Mouse (Mus musculus) urinary bladder, postnatal 25 days (tissue): Measurements from ENCODE around the gene B3galnt2.
A peak's percentile ranks its signal among the peaks of the same experiment; 100 is the strongest.
"Not testable (repeated sequence)": the region's sequence is repeated elsewhere in the genome, so short reads cannot be mapped to it uniquely, and the experiment has no call there.

Experiments
- DNase-seq: peaks from one replicate; pipeline ENCODE4 v3.0.0; 2022; ENCODE audit warnings: low spot score

B3galnt2 gene

DNA sequence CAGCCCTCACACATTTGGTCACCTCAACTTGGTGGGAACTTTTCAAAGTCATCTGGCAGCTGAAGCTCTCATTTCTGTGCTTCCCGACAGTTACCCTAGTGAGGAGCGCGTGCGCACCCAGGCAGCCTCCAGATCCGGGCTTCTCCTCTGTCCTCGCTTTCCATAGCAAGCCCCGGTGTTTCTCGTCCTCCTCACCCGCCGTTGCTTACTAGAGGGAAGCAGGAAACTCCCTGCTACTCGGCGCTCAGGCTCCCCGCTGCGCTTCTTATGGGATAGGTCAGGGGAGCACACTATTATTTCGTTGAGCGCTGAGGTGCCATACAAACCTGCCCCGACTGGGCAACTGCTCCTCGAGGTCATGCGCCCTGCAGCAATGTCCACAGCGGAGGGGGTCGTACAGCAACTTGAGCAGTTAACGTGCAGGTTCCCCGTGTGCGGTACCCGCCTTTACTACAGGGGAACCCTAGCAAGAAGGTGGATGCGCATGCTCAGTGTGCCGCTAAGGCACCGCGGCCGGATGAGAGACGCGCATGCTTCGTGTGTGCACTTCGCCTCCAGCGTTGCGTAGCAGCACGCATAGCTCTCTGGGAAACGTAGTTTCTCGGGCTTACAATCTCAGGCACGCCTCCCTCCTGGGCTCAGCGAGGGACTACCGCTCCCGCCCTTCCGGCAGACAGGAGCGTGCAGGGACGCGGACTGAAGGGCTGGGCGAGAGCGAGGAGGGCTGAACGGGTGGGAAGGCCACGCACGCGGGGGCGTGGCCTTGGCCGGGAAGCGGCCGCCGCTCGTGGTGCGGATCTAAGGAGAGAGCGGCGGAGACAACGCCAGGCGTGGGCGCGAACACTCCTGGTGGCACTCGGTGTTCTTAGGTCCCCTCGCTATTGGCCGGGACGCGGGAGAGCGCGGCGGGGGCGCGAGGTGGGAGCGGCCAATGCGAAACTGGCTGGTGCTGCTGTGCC lies at the start of gene B3galnt2:
TSS of gene B3galnt2 (plus strand) at position 596 of the 959 bp plus-strand sequence.
- peak; percentile 88 for DNase-seq

DNA sequence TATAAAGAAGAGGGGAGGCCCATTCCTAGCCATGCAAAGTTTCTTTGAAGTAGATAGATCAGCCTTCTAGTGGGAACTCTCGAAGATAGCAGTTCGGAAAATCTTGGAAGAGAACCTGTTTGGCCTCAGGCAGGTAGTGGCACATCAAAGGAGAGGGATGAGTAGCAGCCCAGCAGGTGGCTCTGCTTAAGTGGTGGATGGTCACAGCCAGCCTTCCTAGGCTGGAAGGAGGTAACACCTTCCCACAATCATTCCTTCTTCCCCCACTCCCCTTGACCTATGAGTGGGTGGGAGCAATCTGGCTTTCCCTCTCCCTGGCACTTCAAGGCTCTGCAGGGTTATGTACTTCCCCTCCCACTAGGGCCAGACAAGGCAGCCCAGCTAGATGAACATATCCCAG lies 42.9 kb upstream of the B3galnt2 start:
- DNase-seq, result no peak

DNA sequence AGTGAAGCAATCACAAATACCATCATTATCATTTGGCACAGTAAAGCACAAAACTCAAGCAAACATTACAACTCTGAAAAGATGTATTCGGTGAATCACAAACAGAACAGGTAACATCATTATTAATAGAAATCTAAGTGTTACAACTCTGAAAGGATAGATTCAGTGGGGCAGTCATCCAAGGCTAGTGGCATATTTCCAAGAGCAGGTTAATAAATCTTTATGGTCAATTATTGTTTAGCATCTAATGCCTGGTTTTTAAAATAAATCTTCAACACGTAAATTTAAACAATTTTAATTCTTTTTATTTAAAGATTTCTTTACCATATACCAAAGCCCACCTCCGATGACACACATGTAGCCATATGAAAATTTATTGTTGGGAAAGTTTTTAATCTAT lies 34.9 kb upstream of the B3galnt2 start:
- no peak for DNase-seq

- no peak for DNase-seq
Observed at GRCm38 (mm10) chr13:13922526-13922925, 31.7 kb upstream of the B3galnt2 start.

- DNase-seq, result no peak
Observed at GRCm38 (mm10) chr13:13929982-13930381, 24.3 kb upstream of the B3galnt2 start.

DNA sequence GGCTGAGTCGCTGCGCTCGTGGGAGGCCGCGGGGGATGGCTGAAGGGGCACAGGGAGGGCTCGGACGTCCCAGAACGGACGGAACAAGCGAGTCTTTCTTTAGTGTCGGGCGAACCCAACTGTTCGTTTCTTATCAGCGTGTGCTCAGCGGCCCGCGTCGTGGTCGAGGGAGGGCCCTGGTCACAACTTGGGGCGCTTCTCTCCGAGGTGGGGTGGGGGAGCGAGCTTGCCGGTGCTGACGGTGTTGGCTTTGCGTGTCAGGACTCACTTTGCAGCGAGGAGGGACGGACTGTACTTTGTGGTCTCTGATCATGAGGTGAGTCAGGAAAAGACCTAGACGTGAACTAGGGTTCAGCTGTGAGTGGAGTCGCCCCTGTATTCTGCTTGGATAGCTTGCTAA lies 662 bp downstream of the B3galnt2 start:
- DNase-seq, result peak; percentile 34

DNA sequence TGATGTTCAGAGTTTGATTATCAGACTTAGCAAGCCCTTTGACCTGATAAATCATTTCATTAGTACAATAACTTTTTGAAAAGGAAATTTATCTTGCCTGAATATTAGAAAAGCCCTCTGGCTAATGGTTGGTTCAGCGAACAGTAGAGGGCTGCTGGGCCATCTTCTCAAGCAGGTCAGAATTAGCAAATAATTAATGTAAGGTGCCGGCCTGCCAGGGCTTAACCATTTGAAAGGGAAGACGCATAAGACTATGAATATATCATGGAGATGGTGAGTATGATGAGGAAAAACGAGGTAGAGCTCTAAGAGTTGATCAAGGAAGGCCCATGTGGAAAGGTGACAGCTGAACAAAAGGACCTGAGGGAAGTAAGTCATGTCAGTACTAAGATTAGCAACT lies 2.4 kb downstream of the B3galnt2 start:
- DNase-seq, result no peak

DNA sequence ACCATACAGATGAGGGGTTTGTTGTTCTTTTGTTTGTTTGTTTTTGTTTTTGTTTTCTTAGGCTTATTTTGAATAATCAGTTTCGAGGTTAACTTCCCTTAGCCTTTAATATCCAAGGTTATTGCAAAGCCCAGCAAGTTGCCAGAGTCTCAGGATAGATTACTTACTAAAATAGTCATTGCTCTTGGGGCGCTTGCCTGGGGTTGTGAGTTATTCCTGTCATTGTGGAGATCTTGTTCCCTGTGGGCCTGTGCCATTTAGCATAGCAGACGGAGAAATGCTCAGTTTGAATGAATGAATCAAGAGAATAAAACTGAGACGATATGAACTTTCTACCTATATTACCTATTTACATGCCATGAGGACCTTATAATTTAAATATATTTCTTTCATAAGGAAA lies 5.9 kb downstream of the B3galnt2 start:
- no peak for DNase-seq

DNA sequence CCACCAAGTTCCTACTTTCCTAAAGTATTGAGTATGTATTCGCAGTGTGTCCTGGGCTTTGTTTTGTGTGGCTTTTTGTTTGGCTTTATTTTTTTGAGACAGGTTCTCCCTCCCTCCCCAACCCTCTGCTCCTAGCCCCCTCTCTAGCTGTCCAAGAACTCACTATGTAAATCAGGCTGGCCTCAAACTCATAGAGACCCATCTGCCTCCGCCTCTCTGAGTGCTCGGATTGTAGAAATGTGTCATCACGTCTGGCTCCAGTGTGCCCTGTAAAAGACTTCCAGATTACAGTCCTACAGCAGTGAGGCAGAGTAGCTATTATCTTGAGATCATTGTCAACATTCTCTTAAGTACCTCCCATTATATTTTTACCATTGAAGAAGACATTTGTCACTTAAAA lies 6.8 kb downstream of the B3galnt2 start:
- DNase-seq, result no peak

- no peak for DNase-seq
Observed at GRCm38 (mm10) chr13:13965388-13965964, 11.2 kb downstream of the B3galnt2 start.

GRCm38 (mm10) chr13:13966172-13966571 lies 11.9 kb downstream of the B3galnt2 start:
- no peak for DNase-seq

- DNase-seq, result peak; percentile 10
Observed at GRCm38 (mm10) chr13:13968629-13969111, 14.4 kb downstream of the B3galnt2 start.

DNA sequence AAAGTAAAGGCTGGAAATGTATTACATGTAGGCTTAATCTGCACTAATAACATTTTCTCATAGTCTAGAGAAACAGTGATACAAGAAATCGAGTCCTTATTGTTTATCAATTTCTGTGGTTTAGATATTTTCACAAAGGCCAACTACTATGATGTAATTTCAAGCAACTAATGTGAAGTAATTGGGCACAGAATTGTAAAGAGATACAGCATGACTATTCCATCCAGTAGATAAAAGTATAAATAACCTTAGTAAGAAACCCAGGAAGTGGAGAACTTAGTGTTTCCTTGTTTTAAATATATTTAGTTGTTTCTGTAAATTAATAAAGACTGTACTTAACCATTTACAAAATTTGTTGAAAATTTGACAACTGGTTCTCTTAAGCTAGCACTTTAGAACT lies 15.5 kb downstream of the B3galnt2 start:
- no peak for DNase-seq

DNA sequence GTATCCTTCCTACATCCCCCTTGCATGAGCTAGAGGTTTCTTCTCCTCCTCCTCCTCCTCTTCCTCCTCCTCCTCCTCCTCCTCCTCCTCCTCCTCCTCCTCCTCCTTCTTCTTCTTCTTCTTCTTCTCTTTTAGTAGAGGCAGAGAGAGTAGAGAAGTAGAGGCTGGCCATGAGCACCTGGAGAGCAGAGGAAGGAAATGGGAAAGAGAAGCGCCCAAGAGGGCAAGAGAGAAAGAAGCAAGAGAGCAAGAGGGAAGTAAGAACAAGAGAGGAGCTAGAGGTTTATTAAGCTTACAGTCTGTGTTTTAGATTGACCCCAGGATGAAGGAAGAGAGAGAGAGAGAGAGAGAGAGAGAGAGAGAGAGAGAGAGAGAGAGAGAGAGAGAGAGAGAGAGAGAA lies 27.6 kb downstream of the B3galnt2 start:
- DNase-seq, result not testable (repeated sequence)

GRCm38 (mm10) chr13:13983523-13983922 lies 29.3 kb downstream of the B3galnt2 start:
- DNase-seq, result no peak

GRCm38 (mm10) chr13:13989135-13989534 lies 34.9 kb downstream of the B3galnt2 start:
- no peak for DNase-seq

DNA sequence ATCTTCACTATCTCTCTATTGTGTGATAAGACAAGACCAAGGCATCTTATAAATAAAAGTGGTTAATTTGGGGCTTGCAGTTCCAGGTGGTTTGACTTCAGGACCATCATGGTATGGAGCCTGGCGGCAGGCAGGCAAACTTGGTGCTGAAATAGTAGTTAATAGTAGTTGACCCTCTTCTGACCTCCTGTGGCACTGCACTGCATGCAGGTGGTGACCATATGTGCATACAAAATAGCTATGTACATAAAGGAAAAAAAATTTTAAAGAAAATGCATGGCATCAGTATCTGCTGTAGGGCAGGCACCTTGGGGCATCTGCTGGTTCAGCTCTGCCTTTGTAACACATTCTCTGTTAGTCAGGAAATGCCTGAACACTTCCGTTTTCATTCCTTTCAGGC lies 36.1 kb downstream of the B3galnt2 start:
- no peak for DNase-seq

DNA sequence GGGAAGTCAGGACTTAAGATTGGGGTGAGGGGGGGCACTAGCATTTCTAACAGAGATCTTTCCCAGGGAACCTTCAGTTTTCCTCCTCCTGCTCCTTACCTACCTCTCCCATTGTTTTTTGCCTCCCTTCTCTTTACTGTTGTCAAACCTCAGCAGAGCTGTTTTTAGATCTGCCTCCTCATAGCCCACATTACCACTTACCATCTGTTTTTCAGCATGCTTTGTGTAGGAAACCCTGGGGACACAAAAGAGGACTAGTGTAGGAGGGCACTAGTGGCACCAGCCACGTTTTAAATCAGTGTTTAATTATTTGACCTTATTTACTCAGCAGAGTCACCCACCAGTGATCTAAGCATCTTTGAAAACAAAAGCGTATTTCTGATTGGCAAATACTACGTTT lies 38.8 kb downstream of the B3galnt2 start:
- DNase-seq, result no peak

DNA sequence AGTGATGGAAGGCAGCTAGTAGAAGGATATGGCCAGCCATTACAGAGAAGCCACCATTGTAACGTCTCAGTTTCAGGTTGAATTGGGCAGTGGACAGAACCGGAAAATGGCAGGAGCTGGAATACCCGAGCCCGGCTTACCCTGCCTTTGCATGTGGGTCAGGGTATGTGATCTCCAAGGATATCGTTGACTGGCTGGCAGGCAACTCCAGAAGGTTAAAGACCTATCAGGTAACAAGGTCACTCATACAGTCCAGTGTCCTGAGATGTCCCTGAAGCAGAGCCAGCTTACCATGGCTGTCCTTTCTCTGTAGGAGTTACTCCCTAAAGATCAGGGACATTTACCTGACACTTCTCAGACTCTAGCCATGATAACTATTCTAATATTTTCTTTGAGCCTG lies 40.8 kb downstream of the B3galnt2 start:
- DNase-seq, result no peak

- DNase-seq, result no peak
Observed at GRCm38 (mm10) chr13:13997476-13997875, 43.2 kb downstream of the B3galnt2 start.

DNA sequence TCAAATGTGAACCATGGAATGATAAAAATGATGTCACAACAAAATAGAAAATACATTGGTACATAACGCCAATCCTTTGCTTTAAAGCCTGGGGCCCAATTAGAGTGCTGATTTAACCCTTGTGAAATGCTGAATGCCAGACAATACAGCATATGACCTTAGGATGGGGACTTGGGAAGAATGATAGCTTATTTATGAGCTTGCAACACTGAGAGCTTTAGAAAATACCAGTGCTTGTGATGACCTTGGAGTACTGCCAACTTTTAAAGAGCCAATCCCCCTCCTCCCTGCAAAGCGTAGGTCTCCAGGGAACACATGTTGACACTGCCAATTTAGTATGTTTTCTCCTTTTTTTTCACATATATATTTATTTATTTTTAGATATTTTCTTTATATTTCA lies 48.4 kb downstream of the B3galnt2 start:
- no peak for DNase-seq

DNA sequence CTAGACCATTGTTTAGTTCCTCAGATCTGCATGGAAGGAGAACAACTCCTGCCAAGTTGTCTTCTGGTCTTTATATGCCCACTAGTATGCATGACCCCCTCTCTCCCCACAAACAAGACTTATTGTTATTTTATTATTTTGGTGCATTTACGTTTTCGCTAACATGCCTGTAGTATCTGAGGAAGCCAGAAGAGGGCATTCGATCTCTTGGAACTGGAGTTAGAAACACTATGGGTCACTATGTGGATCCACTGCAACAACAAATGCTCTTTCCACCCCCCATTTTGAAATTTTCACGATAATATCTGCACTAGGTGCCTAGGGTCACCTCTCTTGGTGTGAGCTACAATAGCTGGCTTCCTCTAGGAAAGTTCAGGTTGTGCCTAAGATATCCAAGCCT lies 49.8 kb downstream of the B3galnt2 start:
- DNase-seq, result no peak

DNA sequence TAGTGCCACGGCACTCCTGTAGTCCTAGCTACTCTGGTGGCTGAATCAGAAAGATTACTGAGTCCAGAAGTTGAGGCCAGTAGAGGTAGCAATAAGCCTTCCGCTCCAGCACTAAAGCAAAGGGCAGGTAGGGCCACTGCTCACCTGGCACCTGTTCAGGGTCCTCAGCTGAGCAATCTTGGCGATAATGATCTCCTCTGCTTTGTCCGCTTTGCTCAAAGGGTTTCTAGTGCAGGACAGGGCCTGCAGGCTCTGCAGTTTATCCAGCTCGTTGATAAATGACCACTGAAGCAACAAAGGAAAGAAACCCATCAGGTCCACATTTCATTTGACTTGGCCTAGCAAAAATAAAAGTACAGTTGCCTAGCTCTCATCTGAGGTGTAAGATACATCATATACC lies 50.7 kb downstream of the B3galnt2 start:
- peak; percentile 5 for DNase-seq
